Mouse (Mus musculus): ENCODE data around the gene Trim8. TPM values are rescaled to one million over a fixed set of nuclear protein-coding genes. Genes with fewer than 3 reads are reported as not detected.

The Trim8 gene
- total RNA-seq, 2 experiments from 2014 or later, result 37.9 to 41.6 TPM

GRCm38 (mm10) chr19:46504822-46505417, 3.4 kb downstream of the Trim8 start:
- no peak for DNase-seq

DNA sequence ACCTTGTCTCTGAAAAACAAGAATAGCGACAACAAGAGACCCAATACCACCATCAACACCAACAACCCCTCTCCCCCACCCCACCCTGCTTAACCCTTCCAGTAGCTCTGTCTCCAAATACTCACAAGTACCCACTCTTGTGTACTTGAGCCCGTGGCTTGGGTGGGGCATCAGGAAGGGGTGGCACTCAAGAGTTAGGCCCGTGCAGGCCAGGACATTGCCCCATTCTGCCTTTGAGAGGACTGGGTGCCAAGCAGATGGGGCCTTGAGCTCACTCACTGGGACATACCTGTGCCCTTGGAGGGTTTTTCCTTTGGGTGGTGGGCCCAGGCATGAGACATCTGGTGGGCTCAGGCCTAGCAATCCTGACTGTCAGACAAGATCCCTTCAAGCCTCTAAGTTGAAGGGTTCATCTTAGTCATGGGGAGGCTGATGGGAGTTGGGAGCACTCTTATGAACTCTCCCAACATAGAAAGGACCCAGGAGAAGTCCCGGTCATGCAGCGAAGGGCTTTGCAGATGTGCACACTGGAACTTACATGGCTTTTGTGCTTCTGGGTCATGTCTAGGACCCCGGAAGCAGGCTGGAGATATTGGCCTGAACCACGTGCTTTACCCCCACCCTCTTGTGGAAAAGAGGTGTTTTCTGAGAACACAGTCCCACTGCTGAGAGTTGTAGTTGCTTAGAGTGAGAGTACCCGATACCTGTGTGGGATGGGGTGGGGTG, 4.3 kb downstream of the Trim8 start:
- DNase-seq, result no peak

DNA sequence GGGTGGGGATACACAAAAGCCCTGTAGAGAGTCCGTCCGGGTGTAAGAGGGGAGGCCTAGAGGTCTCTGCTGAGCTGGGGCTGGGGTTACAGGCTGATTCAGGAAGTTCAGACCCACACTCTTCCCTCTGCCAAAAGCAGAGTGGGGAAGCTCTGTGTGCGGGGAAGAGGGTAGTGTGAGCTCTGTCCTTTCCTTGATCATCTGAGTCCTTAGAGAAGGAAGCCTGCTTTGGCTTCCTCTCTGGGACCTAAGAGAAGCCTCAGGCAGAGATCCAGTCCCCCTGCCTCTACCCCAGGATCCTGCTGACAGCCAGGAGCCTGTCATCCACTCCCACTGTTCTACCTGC, 4.8 kb downstream of the Trim8 start:
- DNase-seq, result no peak

DNA sequence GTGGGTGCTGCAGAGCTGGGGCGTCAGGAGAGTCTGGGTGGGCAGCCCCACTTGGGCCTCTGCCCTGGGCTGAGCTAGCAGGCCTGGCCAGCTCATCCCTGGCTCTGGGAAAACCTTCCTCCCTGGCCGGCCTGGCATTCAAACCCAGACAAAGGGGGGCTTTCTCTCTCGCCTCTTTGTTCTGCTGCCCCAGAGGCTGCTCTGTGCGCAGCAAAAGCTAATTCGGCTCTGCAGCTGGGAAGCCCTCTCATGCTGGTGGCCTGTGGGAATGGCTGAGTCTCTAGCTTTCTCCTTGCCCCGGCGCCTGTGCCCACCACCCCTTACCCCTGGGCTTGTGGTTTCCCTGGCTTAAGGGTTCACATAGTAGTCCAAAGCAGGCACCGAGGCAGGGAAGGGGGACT, 5.7 kb downstream of the Trim8 start:
- no peak for DNase-seq

DNA sequence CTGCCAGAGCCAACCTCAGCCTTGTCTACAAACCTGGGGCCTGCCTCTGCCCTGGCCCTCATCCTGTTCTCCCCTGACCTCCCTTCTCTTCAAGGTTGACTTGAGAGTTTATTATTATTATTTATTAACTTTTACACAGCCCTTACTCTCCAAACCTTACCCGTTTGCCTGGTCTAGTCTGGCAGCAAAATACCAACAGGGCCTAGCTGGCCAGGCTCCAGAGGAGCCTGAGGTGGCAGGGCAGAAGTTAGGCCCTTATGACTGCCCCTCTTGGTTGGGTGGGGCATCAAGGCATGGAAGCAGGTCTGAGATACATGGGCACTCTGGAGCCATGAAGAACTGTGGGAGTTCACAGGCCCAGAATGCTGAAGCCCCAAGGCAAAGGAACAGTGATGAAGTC, 6.3 kb downstream of the Trim8 start:
- no peak for DNase-seq

- DNase-seq, result no peak
These were observed 7.2 kb downstream of the Trim8 start for GRCm38 (mm10) chr19:46508738-46509137.

DNA sequence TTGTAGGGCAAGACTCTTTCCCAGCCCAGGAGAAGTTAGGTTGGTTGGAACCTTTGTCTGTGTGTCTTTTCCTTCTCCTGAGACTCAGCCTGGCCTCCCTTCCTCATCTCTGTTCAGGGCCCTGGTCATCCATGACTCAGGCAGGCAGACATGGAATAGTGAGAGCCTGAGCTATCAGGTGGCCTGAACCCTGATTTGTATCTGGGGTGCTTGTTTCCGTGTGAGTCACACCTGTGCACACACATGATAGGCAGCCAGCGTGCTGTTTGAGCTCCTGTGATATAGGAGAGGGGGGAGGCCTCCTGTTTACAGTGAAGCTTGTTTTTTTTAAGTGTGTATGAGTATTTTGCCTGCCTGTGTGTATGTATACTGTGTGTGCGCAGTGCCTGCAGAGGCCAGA, 7.7 kb downstream of the Trim8 start:
- no peak for DNase-seq

DNA sequence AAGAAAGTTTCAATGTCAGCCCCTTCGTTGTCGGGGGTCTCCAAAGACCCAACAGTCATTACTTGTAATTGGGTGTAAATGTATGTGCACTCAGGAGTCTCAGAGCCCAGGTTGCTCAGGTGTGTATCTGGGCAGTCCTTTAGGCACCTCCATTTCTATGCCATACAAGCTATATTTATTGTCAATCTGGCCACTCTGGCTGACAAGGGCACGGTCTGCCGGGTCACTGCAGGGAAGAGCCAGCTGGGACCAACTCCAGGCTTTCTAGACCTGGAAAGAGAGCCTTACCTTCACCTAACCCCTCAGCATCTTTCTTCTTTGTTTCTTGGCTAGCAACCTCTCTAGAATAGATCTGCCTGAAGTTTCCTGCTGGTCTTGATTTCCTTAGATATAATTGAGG, 8.2 kb downstream of the Trim8 start:
- DNase-seq, result no peak

DNA sequence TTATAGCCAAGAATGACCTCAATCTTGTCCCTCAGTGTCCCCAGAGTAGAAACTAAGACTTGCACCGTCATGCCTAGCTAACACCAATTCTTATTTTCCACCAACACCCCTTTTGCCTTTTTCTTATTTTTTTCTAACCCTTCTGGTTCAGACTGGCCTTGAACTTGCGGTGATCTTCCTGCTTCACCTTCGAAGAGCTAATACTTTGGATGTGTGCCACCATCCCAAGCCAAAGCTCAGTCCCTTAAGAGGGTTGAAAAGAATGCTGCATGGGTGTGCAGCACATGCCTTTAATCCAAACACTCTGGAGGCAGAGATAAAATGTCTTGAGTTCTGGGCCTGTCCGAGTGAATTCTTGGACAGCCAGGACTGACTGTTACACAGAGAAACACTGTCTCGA, 8.9 kb downstream of the Trim8 start:
- no peak for DNase-seq

- no peak for DNase-seq
These were observed 9.3 kb downstream of the Trim8 start for GRCm38 (mm10) chr19:46510824-46511223.

DNA sequence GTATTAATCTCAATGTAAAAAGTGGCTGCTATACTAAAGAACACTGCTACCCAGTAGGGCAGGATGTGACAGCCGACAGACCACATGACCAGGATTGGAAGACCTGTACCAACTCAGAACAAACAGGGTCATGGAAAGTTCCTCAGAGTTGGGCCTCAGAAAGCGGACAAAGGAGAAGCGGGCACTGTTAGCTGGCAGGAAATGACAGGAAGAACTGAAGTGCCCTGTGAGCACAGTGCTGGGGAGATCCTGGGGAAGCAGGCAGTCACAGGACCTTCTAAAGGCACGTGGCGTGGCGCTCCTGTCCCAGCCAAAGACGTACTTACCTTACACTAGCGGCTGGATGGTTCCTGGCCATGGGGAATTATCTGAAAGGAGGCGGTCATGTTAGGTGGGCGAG, 9.8 kb downstream of the Trim8 start:
- DNase-seq, result peak; percentile 50

DNA sequence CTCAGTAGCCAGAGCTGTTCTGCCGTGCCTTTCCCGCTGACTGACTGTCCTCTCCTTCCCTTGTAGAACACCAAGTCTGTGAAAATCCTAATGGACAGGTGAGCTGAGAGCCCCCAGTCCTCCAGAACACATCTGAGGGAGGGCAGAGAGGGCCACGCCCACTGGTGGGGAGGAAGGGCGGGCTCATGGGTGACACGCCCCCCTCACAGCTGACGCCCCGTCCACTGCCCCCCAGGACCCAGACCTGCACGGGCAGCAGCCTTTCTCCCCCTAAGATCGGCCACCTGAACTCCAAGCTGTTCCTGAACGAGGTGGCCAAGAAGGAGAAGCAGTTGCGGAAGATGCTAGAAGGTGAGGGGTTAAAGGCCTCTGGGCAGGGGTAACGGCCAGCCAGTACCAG, 12.9 kb downstream of the Trim8 start:
- peak; percentile 5 for DNase-seq

DNA sequence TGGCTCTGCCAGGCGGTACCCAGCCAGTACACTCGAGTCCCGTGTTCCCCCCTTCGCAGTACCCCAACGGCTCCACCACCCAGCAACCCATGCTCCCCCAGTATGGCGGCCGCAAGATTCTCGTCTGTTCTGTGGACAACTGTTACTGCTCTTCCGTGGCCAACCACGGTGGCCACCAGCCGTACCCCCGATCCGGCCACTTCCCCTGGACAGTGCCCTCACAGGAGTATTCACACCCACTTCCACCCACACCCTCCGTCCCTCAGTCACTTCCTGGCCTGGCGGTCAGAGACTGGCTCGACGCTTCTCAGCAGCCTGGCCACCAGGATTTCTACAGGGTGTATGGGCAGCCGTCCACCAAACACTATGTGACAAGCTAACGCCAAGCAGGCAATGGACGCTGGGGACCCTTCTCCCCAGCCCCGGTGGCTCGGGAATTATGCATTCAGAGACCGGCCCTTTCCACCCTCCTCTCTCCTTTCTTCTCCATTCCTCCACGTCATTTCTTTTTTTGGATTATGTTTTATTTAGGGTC, 13.9 kb downstream of the Trim8 start:
- peak; percentile 12 for DNase-seq

GRCm38 (mm10) chr19:46516667-46517528, 15.4 kb downstream of the Trim8 start:
- DNase-seq, result peak; percentile 46

GRCm38 (mm10) chr19:46517529-46518351, 16.2 kb downstream of the Trim8 start:
- DNase-seq, result peak; percentile 24

GRCm38 (mm10) chr19:46518352-46518787, 16.9 kb downstream of the Trim8 start:
- peak; percentile 46 for DNase-seq

DNA sequence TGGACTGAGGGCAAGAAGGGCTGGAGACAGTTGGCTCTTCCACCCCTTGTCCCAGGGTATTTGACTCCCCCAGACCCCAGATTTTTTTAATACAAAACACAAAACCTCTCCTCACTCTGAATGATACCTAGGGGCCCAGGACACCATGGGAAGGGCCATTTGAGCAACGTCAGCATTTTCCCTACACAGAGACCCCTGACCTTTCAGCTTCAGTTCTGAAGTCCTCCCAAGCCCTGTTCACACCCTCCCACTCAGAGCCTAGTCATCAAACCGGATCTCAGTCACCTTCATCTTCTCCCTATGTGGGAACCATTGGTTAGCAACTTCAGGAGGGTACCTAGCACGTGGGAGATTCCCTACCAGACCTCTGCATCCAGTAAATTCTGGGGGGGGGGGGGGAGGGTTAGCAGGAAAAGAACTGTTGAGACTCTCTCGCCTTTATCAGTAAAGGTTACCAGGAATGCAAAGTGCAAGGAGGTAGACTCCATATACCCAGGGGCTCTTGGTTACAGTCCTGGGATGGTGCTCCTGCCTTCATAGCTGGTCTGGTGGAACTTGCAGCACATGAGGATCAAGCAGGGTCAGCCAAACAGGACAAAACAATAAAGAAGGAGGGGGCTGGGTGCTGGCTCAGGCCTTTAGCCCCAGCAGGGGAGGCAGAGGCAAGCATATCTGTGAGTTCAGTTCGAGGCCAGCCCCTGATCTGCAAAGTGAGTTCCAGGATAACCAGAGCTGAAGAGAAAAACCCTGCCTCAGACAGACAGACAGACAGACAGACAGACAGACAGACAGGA, 17.5 kb downstream of the Trim8 start:
- DNase-seq, result peak; percentile 8

GRCm38 (mm10) chr19:46521698-46522097, 20.2 kb downstream of the Trim8 start:
- no peak for DNase-seq

- peak; percentile 7 for DNase-seq
These were observed 21.0 kb downstream of the Trim8 start for GRCm38 (mm10) chr19:46522433-46523044.

- DNase-seq, result no peak
These were observed 21.6 kb downstream of the Trim8 start for GRCm38 (mm10) chr19:46523131-46523479.
